Mouse (Mus musculus): ENCODE measurements around the gene Btnl2.

Btnl2 gene

DNA sequence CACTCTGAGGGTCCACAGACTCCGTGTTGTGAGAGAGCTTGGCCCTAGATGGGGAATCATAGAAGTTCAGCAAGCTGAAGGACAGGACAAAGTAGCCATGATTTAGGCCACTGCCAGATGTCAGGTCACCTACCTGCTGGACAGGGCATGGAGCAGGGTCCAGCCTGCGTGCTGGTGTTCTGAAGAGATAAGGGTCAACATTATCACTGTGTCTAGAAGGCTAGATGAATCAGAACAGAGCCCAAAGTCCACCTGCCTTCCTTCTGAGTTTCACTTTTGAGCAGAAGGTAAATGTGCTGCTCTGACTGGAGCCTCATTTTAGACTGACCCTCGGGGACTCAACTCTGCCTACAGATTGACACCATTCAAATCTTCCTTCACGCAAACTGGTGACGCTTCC, at the start of gene Btnl2:
Gene Btnl2 (plus strand): TSS at position 284 of the 400 bp plus-strand sequence.
- DNase-seq, result no peak

DNA sequence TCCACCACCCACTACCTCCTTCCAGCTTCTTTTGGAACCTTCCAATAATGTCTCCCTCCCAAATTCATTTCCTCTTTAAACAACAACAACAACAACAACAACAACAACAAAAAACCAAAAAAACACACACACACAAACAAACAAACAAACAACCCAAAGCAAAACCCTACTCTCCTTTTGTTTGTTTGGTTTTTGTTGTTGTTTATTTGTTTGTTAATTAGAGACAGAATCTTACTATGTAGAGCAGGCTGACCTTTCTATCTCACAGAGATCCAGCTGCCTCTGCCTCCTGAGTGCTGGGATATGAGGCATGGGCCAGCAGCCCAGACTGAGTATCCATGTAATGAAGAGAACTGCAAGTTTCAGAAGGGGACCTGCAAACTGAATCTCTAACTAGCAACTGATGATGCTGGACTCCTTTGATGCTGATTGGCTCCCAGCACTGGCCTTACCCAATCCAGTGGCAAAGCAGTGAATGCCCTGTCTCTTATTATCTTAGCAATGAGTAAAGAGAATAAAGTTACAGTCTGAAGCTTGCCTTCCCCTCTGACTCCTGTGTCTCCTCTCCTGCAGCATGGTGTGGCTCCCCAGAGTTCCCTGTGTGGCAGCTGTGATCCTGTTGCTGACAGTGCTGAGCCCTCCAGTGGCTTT, 49.1 kb upstream of the Btnl2 start, which contains the start of gene H2-Eb1:
Gene H2-Eb1 (plus strand): TSS at position 488 of the 651 bp plus-strand sequence.
- peak; percentile 98 for DNase-seq

DNA sequence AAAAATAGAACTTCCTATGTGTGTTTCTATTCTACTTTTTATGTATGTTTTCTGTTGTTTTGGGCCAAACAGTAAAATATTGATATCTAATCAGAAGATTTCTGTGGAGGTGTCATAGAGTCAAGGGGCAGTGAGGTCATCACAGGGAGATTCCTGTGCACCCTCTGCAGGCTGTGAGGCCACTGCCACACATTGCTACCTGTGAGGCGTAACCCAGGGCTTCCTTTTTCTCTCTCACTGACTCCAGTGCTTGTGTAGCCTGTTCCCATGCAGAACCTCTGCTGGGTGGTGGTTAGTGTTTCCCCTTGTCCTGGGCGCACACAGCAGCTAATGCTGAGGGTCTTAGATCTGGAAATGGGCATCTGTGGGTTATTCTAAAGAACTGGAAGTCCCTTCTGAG, 48.2 kb upstream of the Btnl2 start:
- DNase-seq, result peak; percentile 87

DNA sequence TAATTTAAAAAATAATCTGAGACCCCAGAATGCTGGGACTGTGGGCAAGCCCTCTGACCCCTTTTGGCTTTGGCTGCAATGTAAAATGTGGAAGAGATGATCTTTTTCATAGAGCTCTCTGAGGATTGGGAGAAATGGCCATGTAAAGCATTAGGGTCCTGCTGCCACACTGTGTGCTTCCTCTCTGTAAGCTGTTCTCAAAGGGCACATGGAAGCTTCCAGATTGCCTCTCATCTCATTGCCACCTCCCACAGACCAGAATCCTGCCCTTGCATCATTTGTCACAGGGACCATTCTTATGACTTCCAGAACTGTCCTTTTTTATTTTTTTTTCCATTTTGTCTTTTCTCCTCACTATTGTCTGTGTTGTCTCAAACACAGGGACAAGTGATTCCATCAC, 47.4 kb upstream of the Btnl2 start:
- peak; percentile 50 for DNase-seq

DNA sequence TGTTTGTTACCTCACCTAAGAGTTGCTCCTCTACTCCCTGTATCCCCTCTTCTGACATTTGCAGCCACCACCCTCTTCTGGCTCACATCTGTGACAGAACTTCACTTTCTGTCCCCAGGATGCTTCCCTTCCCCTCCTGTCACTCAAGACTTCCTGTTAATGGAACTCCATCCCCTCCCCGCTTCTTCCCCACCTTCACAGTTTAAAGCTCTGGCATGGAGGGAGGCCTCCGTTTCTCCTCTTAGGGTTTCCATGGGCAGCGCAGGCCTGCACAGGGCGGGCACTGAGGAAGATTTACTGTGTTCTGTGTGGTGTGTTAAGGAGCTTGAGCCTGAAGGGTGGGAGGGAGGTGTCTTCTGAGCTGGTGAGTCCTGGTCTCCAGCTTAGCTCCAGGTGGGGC, 46.5 kb upstream of the Btnl2 start:
- peak; percentile 89 for DNase-seq

DNA sequence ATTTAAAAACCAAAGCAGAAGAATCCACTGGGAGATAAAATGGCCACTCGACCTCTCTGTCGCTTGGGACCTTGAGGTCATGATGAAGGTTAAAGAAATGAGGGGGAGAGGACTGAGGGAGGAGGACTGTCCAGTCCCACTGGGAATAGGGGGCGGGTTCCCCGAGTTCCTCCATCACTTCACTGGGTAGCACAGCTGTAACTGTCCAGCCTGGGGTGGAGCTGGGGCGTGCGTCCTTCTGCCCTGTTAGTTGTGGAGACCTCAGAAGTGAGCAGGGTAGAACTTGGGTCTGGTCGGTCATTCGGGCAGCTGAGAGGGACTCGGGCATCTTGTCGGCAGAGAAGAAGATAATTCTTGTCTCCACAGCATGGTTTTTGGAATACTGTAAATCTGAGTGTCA, 45.4 kb upstream of the Btnl2 start:
- peak; percentile 91 for DNase-seq

DNA sequence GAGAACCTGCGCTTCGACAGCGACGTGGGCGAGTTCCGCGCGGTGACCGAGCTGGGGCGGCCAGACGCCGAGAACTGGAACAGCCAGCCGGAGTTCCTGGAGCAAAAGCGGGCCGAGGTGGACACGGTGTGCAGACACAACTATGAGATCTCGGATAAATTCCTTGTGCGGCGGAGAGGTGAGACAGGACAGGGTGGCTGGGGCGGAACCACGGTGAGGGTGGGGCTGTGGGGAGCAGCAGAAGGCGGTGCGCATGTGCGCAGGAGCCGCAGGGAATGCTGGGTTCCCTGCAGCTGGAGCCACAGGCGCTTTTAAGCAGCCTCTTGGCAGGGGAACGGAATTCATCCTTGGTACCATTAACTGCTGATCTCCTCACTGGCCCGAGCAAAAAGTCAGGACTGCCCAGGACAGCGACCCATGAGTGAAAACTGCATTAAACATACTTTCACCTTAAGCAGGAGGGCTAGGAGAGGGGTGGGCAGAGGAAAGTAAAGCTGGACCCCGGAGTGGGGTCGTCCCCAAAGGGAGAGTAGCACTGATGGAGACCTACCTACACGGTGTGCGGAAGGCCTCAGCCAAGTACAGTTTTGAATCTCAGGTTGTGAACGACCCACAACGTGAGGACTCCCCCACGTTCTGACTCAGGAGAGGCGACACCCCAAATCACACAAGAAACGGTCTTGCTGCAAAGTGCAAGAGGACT, 44.8 kb upstream of the Btnl2 start:
- DNase-seq, result peak; percentile 98

DNA sequence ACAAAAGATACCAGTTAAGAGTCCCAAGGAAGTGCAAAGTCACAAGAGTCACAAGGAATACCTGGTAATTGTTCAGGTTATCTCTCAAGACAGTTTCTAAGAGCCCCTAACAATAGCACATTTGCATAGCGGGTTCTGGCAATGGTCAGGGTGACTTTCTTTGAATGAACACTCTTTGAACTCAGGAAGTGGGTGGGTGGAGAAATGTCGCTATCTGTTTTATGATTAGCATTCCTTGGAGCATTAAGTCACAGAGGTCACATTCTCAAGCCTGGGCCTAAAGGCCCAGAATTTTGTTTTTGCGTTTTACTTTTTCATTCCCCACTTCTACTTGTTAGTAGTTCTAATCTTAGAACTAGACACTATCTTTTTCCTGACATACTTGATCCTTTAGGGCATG, 44.1 kb upstream of the Btnl2 start:
- DNase-seq, result peak; percentile 53

DNA sequence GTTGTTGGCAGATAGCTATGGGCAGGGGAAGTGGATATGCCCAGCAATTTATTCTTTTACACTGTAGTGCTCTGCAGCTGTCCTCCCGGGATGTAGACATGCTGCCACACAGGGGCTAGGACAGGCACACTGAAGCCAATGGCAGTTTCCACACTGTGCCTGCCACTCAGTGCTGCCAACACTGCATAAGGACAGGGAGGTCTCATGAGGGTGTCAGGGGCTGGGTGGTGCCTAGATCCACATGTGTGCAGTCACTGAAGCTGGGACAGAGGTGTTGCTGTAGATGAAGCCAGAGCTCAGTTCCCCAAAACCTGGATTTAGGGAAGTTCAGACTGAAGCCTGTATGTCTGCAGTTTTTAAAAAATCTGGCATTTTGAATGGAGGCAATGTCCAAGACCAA, 42.4 kb upstream of the Btnl2 start:
- peak; percentile 82 for DNase-seq

DNA sequence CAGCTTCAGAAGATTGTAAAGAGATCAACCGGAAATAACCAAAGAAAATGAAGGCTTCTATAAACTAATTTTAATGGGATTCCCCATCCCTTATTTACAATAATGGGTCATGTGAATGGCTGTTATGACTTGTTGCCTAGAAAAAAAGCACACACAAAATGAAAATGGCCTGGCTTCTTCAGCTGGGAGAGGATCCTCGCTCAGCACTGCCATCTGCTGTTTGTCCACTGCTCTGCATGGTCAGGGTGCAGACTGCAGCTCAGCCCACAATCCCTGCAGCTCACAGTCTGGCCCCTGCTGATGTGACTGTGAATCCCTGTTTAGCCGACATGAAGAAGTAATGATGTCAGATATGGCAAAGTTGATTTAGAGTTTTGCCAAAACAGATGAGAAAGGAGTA, 41.2 kb upstream of the Btnl2 start:
- peak; percentile 96 for DNase-seq

DNA sequence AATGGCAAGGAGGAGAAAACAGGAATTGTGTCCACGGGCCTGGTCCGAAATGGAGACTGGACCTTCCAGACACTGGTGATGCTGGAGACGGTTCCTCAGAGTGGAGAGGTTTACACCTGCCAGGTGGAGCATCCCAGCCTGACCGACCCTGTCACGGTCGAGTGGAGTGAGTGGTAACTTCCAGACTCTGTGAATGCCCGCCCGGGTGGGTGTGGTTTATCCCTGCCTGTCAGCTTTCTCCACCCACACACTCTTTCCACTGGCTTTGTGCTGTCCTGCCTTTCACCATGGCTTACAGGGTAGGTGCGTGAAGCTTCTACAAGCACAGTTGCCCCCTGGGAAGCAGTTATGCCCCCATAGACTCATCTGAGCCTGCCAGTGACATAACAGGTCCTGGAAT, 40.3 kb upstream of the Btnl2 start:
- DNase-seq, result peak; percentile 88

DNA sequence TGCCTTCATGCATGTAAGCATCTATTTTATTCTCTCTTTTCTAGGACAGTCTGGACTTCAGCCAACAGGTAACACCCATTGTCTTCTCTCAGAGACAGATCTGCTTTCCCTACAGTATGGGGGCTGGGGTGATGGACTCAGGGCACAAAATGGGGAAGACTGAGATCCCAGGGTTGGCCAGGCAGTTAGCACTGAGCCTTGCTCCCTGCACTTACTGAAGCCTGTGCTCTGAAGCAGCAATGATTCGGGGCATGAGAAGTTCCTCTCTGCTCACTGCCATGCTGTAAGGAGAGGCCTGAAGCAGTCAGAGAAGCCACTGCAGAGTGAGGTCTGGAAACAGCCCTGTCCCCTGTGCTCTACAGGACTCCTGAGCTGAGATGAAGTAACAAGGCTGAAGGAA, 39.1 kb upstream of the Btnl2 start:
- DNase-seq, result peak; percentile 68

DNA sequence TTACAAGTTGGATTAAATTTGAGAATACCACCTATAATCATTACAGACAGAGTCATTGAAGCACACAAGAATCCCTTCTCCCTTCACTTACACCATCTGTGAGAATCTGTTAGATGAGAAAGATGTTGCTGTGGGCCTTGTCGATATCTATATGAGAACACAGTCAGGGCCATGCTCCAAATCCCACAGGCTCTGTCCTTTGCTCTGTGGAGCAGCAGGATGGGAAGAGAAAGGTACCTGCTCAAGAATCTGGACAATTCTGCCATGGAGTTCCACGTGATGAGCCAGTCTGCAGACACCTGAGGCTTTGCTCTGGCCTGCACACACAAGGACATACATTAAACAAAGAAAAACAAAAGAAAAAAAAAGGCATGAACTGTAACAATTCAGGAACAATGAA, 37.9 kb upstream of the Btnl2 start:
- DNase-seq, result no peak

DNA sequence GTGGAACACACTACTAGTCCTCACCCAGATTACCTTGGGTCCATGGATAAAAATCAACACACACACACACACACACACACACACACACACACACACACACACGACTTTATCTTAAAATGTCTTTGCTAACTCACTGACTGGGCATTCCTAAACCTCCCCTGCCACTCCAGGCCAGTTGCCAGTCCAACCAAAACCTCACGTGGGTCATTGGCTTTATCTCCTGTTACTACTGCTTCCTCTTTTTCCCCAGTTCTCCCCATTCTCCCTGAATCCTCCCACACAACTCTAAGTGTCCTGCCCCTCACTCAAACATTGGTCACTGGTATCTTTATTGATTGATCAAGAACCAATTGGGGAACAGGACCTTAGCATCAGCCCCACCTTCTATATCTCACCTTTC, 37.3 kb upstream of the Btnl2 start:
- DNase-seq, result peak; percentile 82

DNA sequence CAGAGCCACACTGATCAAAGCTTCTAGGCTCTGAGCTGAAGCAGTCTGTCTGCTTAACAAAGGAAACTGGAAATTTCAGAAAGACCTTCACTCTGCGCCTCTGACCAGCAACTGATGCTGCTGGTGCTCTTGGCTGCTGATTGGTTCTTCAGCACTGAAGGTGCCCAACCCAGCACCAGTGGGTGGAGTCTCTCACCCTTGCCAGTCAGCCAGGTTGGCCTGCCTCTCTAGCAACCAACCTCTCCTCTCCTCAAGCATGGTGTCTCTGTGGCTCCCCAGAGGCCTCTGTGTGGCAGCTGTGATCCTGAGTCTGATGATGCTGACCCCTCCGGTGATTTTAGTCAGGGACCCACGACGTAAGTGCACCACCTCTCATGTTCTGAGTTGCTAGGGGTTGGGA, 29.2 kb upstream of the Btnl2 start, which contains the start of gene H2-Eb2:
Gene H2-Eb2 (plus strand): TSS at position 230 of the 400 bp plus-strand sequence.
- peak; percentile 74 for DNase-seq

DNA sequence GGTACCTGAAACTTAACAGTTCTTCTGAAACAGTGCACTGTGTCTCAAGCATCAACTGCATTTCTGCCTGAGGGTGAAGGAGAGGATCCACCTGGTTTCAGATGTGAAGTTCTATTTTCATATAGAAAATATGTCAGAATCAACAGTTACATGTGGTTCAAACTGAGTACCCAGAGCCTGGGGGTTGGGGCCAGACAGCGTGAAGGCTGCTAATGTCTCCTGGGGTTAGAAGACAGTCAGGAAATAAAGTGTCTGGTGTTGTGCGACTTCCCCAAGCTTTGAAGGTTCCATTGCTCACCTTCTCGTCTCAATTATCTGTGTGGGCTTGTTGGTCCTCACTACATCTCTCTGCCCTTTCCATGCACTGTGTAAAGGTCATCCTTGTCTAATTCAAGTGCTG, 28.2 kb upstream of the Btnl2 start:
- peak; percentile 42 for DNase-seq

DNA sequence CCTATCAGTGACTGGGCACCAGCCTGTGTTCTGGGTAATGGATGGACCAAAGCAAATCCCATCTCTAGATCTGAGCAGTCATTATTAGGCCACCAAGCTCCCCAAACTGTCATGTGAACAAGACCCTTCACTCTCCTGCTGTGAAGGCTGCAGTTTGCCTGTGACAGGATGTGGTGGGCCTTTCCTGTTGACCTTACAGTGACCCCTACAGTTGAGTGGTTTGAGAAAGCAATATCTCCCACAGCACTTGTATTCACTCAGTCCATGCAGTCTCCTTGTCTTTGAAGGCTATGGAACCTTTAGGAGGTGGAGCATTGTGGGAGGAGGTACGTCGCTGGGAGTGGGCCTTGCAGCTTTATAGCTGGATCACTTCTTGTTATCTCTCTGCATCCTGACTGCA, 24.8 kb upstream of the Btnl2 start:
- peak; percentile 31 for DNase-seq

DNA sequence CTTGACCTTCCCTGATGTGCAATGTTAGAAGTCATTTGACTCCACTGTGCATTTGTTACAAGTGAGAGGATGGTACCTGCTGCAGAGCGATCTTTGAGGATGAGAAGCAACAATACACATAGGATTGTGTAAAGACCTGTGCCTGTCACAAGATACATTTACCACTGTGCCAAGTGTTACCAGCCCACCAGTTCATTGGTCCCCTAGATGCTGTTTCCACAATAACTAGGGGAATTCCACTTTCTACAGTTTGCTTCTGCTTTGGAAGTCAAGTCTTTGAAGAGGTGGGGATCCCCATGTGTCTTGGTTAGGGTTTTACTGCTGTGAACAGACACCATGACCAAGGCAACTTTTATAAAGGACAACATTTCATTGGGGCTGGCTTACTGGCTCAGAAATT, 23.4 kb upstream of the Btnl2 start:
- DNase-seq, result peak; percentile 78

DNA sequence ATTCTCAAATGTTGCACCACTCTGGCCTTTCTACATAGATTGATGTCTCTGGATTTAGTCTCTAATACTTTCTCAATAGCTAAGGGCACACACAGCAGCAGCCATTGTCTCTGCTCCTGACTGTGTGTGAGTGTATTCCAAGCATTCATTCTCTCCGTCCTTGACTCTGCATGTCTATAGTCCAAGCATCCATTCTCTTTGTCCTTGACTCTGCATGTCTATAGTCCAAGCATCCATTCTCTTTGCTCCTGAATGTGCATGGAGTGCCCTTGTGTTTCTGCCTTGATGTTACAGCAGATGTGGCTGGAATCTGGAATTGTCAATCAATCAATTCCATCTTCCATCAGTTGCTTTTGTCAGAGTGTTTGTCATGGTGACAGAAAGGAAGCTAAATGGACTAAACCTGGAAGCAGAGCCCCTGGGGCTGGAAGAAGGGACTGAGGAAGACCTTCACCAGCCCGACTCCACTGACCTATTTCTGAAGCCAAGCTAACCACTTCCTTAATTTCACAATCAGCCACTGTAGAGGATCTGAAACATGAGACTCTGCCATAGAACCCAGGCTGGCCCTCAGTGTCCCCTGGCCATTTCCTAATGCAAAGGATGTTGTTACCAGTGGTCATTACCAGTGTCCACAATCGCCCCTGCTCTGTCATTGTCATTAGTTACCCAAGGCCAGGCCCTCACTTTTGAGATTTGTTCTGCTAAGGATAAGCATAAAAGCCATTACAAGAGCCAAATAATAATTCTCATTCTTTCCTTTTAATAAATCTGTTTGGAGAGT, 13.8 kb upstream of the Btnl2 start:
- peak; percentile 93 for DNase-seq

DNA sequence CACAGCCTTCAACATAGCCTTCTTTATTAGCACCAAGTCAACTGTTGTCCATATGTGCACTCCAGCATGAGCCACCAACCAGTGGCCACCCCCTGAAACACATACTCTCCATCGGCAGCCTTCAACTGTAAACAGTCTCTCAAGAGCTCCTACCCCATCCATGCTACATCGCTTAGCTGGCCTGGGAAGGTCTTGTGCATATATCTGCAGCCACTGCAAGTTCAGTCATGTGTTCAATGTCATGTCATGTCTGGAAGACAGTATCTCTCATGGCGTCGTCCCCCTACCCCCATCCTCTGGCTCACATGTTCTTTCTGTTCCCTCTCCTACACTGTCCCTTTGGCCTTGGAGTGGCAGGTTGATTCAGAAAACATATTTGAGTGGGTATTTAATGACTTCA, 9.7 kb upstream of the Btnl2 start:
- peak; percentile 63 for DNase-seq

DNA sequence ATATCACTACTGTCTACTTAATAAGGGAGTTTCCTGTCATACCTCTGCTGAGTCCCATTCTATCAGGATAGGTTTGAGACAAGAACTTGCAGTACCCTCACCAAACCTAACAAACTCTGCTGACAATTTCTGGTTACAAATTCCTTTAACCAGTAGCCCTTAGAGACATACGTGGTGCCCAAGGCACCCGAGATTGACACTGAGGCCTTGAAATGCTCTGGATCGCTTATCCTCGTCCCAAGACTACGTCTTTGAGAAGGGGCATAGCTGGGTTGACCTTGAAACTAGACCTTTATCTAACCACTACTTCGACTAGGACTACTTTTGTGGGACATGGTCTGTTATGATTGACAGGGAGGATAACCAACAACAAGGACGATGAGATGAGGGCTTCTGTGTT, 9.1 kb upstream of the Btnl2 start:
- DNase-seq, result peak; percentile 54

DNA sequence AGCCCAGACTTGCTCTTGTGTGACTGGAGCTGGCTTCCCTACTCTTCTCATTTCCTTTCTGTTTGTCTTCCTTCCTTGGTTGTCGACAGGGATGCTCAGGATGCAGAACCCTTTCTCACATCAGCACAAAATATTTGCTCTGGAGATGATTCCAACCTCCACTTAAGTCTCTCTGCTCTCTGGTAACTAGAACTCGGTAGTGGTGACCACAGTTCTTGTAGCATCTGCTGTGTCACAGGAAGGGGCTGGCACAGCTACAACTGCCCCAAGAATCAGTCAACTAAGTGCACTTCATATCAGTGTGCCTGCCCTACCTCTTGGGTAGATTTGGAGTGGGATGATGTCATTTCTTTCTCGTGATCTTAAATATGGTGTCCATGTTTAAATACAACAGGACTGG, 8.6 kb upstream of the Btnl2 start:
- peak; percentile 74 for DNase-seq

DNA sequence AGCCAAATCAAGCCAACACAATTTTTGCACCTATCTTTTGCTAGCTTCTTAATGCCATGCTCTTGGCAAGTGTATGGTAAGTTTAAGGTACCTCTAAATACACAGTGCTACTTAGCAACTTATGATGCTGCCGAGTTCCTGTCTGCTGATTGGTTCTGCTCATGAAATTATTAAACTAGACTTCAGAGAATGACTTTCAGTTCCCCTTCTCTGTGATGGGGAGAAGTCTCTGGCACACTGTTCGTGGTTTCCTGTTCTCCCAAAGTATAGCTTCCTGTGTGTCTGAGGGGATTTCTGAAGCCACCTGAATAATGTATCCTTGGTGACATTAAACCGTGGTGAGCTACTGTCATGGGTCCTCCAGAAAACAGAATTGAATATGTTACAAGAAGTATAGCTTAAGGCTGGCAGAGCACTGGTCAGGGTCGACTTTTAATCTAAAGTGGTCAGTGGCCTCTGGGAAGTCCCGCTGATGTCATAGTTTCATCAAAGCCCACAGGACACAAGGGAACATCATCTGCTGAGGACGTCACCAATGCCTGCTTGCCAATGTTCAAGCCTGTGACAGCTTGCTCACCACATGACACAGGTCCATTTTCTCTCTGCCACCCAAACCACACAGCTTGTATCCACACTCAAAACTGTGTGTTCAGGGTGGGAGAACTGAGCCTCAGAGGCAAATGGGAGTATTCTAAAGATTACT, 6.9 kb upstream of the Btnl2 start:
- peak; percentile 97 for DNase-seq
